Mouse (Mus musculus): ENCODE data around the gene H2-K1. TPM values are rescaled to one million over a fixed set of nuclear protein-coding genes. Genes with fewer than 3 reads are reported as not detected.
A peak's percentile ranks its signal among the peaks of the same experiment; 100 is the strongest.

H2-K1 gene
- polyA plus RNA-seq, 1 experiment from 2014 or later: 23.4 TPM

GRCm38 (mm10) chr17:34025756-34026151 lies 25.6 kb upstream of the H2-K1 start:
- Histone ChIP-seq H3K9ac (peak overlapping the region; percentile 97), H3K9me3 (no peaks in the 10 kb centered on the region), H3K4me2 (peak overlapping the region; percentile 98), H3K4me1 (peaks cover 60% of the 10 kb centered on the region), H3K4me3 (peak overlapping the region; percentile 87), H3K27me3 (replicated peaks) (no peaks in the 10 kb centered on the region), H3K27ac (replicated peaks) (no peak overlapping the region), H3K36me3 (peaks cover 50% of the 10 kb centered on the region)
- ATAC-seq (ENCODE audit: extremely low read depth, insufficient number of reproducible peaks, low FRiP score, low TSS enrichment): no peak
- WGBS: 16% methylated on average over 7 of the region's 7 CpGs

- peaks cover 2% of the 10 kb centered on the region for H3K9me3 ChIP-seq
- H3K4me3 ChIP-seq: peak overlapping the region; percentile 87
- no peaks in the 10 kb centered on the region for H3K27me3 ChIP-seq (replicated peaks)
- peak overlapping the region; percentile 98 for H3K4me2 ChIP-seq
- peak overlapping the region; percentile 97 for H3K9ac ChIP-seq
- peaks cover 54% of the 10 kb centered on the region for H3K36me3 ChIP-seq
- under 1% methylated on average over 57 of the region's 57 CpGs for WGBS
- H3K27ac ChIP-seq (replicated peaks): peak overlapping the region; percentile 88
- H3K4me1 ChIP-seq: peaks cover 53% of the 10 kb centered on the region
- ATAC-seq (ENCODE audit: extremely low read depth, insufficient number of reproducible peaks, low FRiP score, low TSS enrichment): 0 out of 2 replicates have a peak, but pooled peaks have one; percentile 0
These were observed 25.0 kb upstream of the H2-K1 start for GRCm38 (mm10) chr17:34024861-34025755.

- peak within 1 kb of the TSS; percentile 87 for H3K4me3 ChIP-seq
- peak within 1 kb of the TSS; percentile 98 for H3K4me2 ChIP-seq
- WGBS: 0% methylated on average over 49 of the region's 58 CpGs
- ATAC-seq (ENCODE audit: extremely low read depth, insufficient number of reproducible peaks, low FRiP score, low TSS enrichment): peak; percentile 42; the same call in 1 of the 2 replicates
- H3K9ac ChIP-seq: peak within 1 kb of the TSS; percentile 97
- peaks cover 46% of the 10 kb centered on the region for H3K4me1 ChIP-seq
- peaks cover 10% of the 10 kb centered on the region for H3K9me3 ChIP-seq
- H3K27ac ChIP-seq (replicated peaks): peak within 1 kb of the TSS; percentile 88
- no peaks in the 10 kb centered on the region for H3K27me3 ChIP-seq (replicated peaks)
- peaks cover 49% of the 10 kb centered on the region for H3K36me3 ChIP-seq
These were observed 24.2 kb upstream of the H2-K1 start, which contains the start of gene Ring1 for GRCm38 (mm10) chr17:34024317-34024821. Ring1 (minus strand) TSS chr17:34024680.

- Histone ChIP-seq H3K9ac (peak overlapping the region; percentile 97), H3K27ac (replicated peaks) (peak overlapping the region; percentile 88; the same call in 1 of the 2 replicates), H3K4me3 (peak overlapping the region; percentile 87), H3K36me3 (peaks cover 42% of the 10 kb centered on the region), H3K27me3 (replicated peaks) (no peaks in the 10 kb centered on the region), H3K4me1 (peaks cover 39% of the 10 kb centered on the region), H3K9me3 (peaks cover 16% of the 10 kb centered on the region), H3K4me2 (peak overlapping the region; percentile 98)
- no peak for ATAC-seq (ENCODE audit: extremely low read depth, insufficient number of reproducible peaks, low FRiP score, low TSS enrichment)
- 61% methylated on average over 9 of the region's 9 CpGs for WGBS
These were observed 23.5 kb upstream of the H2-K1 start for GRCm38 (mm10) chr17:34023678-34024077.

GRCm38 (mm10) chr17:34022987-34023386 lies 22.8 kb upstream of the H2-K1 start:
- Histone ChIP-seq H3K9me3 (peaks cover 16% of the 10 kb centered on the region), H3K27ac (replicated peaks) (no peak overlapping the region), H3K4me3 (no peak overlapping the region), H3K4me2 (no peak overlapping the region), H3K36me3 (peaks cover 35% of the 10 kb centered on the region), H3K9ac (no peak overlapping the region), H3K4me1 (peaks cover 32% of the 10 kb centered on the region), H3K27me3 (replicated peaks) (no peaks in the 10 kb centered on the region)
- ATAC-seq (ENCODE audit: extremely low read depth, insufficient number of reproducible peaks, low FRiP score, low TSS enrichment): no peak
- WGBS: 93% methylated on average over 20 of the region's 20 CpGs

GRCm38 (mm10) chr17:34022414-34022783 lies 22.3 kb upstream of the H2-K1 start:
- no peak overlapping the region for H3K4me2 ChIP-seq
- H3K36me3 ChIP-seq: peaks cover 34% of the 10 kb centered on the region
- H3K27me3 ChIP-seq (replicated peaks): no peaks in the 10 kb centered on the region
- no peak for ATAC-seq (ENCODE audit: extremely low read depth, insufficient number of reproducible peaks, low FRiP score, low TSS enrichment)
- no peak overlapping the region for H3K27ac ChIP-seq (replicated peaks)
- peaks cover 16% of the 10 kb centered on the region for H3K9me3 ChIP-seq
- no peak overlapping the region for H3K9ac ChIP-seq
- WGBS: 85% methylated on average over 14 of the region's 14 CpGs
- H3K4me1 ChIP-seq: peaks cover 30% of the 10 kb centered on the region
- no peak overlapping the region for H3K4me3 ChIP-seq

- 92% methylated on average over 23 of the region's 23 CpGs for WGBS
- ATAC-seq (ENCODE audit: extremely low read depth, insufficient number of reproducible peaks, low FRiP score, low TSS enrichment): no peak
These were observed 21.6 kb upstream of the H2-K1 start for GRCm38 (mm10) chr17:34021539-34022413.

GRCm38 (mm10) chr17:34013436-34013835 lies 13.3 kb upstream of the H2-K1 start:
- H3K9ac ChIP-seq: no peak overlapping the region
- H3K36me3 ChIP-seq: no peaks in the 10 kb centered on the region
- no peaks in the 10 kb centered on the region for H3K4me1 ChIP-seq
- no peak overlapping the region for H3K27ac ChIP-seq (replicated peaks)
- 88% methylated on average over 8 of the region's 8 CpGs for WGBS
- ATAC-seq (ENCODE audit: extremely low read depth, insufficient number of reproducible peaks, low FRiP score, low TSS enrichment): no peak
- H3K9me3 ChIP-seq: peaks cover 5% of the 10 kb centered on the region; the same call in 1 of the 2 replicates
- no peak overlapping the region for H3K4me2 ChIP-seq
- H3K4me3 ChIP-seq: no peak overlapping the region
- H3K27me3 ChIP-seq (replicated peaks): peaks cover 11% of the 10 kb centered on the region; the same call in 1 of the 2 replicates

More at GRCm38 (mm10) chr17:34021539-34022413, 21.6 kb upstream of the H2-K1 start:
- Histone ChIP-seq H3K36me3 (peaks cover 34% of the 10 kb centered on the region), H3K27me3 (replicated peaks) (no peaks in the 10 kb centered on the region), H3K4me1 (peaks cover 24% of the 10 kb centered on the region), H3K4me3 (no peak overlapping the region), H3K9me3 (peaks cover 18% of the 10 kb centered on the region), H3K4me2 (no peak overlapping the region), H3K9ac (no peak overlapping the region), H3K27ac (replicated peaks) (no peak overlapping the region)

- Histone ChIP-seq H3K4me3 (no peak overlapping the region), H3K27me3 (replicated peaks) (peaks cover 27% of the 10 kb centered on the region), H3K36me3 (no peaks in the 10 kb centered on the region), H3K9ac (no peak overlapping the region), H3K27ac (replicated peaks) (no peak overlapping the region), H3K9me3 (0 out of 2 replicates have a peak, but pooled peaks cover 3% of the 10 kb centered on the region), H3K4me1 (no peaks in the 10 kb centered on the region), H3K4me2 (no peak overlapping the region)
- ATAC-seq (ENCODE audit: extremely low read depth, insufficient number of reproducible peaks, low FRiP score, low TSS enrichment): no peak
- 71% methylated on average over 5 of the region's 5 CpGs for WGBS
These were observed 10.0 kb upstream of the H2-K1 start for GRCm38 (mm10) chr17:34010156-34010555.

- Histone ChIP-seq H3K36me3 (no peaks in the 10 kb centered on the region), H3K9ac (no peak overlapping the region), H3K27me3 (replicated peaks) (peaks cover 39% of the 10 kb centered on the region), H3K4me1 (no peaks in the 10 kb centered on the region), H3K9me3 (0 out of 2 replicates have a peak, but pooled peaks cover 3% of the 10 kb centered on the region), H3K27ac (replicated peaks) (no peak overlapping the region), H3K4me3 (no peak overlapping the region), H3K4me2 (no peak overlapping the region)
- WGBS: 33% methylated on average over 2 of the region's 2 CpGs
- no peak for ATAC-seq (ENCODE audit: extremely low read depth, insufficient number of reproducible peaks, low FRiP score, low TSS enrichment)
These were observed 6.4 kb upstream of the H2-K1 start for GRCm38 (mm10) chr17:34006570-34006969.

GRCm38 (mm10) chr17:34003426-34003825 lies 3.3 kb upstream of the H2-K1 start:
- no peak overlapping the region for H3K27ac ChIP-seq (replicated peaks)
- 0 out of 2 replicates have a peak, but pooled peaks cover 3% of the 10 kb centered on the region for H3K9me3 ChIP-seq
- peaks cover 10% of the 10 kb centered on the region for H3K4me1 ChIP-seq
- no peak for ATAC-seq (ENCODE audit: extremely low read depth, insufficient number of reproducible peaks, low FRiP score, low TSS enrichment)
- H3K27me3 ChIP-seq (replicated peaks): peaks cover 59% of the 10 kb centered on the region
- H3K4me2 ChIP-seq: no peak overlapping the region
- WGBS: 2% methylated on average over 5 of the region's 5 CpGs
- H3K9ac ChIP-seq: no peak overlapping the region
- H3K36me3 ChIP-seq: no peaks in the 10 kb centered on the region
- no peak overlapping the region for H3K4me3 ChIP-seq
